Mouse (Mus musculus) kidney, adult 2 months (tissue): ENCODE measurements around the gene Pus10. TPM values are rescaled to one million over a fixed set of nuclear protein-coding genes. Genes with fewer than 3 reads are reported as not detected.
A peak's percentile ranks its signal among the peaks of the same experiment; 100 is the strongest.

ENCODE experiments used
- DNase-seq: peaks from one replicate; pipeline ENCODE4 v3.0.0; 2021
- H3K27ac ChIP-seq: fragments of 200-500 bp; 2 replicates; pipeline ENCODE4 v1.5.1; 2012; ENCODE audit warnings: low read depth, low read length, control low read depth, inconsistent platforms; ENCODE audit not compliant: insufficient read depth
- H3K27me3 ChIP-seq: fragments of 200-500 bp; replicated peaks from 2 replicates; pipeline ENCODE4 v1.6.1; 2012; ENCODE audit warnings: mild to moderate bottlenecking, moderate library complexity, low read length, inconsistent platforms; ENCODE audit not compliant: control insufficient read depth, insufficient read depth
- H3K36me3 ChIP-seq: fragments of 200-500 bp; 2 replicates; pipeline ENCODE4 v1.6.1; 2012; ENCODE audit warnings: mild to moderate bottlenecking, moderate library complexity, low read length, inconsistent platforms; ENCODE audit not compliant: control insufficient read depth, insufficient read depth
- H3K4me1 ChIP-seq: fragments of 200-500 bp; 2 replicates; pipeline ENCODE4 v1.6.1; 2011; ENCODE audit warnings: low read length; ENCODE audit not compliant: control insufficient read depth, insufficient read depth
- H3K4me3 ChIP-seq: fragments of 200-500 bp; 2 replicates; pipeline ENCODE4 v1.5.1; 2011; ENCODE audit warnings: mild to moderate bottlenecking, low read depth, low read length, control low read depth; ENCODE audit not compliant: insufficient read depth
- CTCF ChIP-seq: fragments of 200-500 bp; conservative IDR thresholded peaks from 2 replicates; pipeline ENCODE4 v1.5.1; 2011; ENCODE audit warnings: low read depth, mild to moderate bottlenecking, control low read depth, low read length, moderate library complexity, mixed read lengths; ENCODE audit not compliant: insufficient read depth, insufficient read length
- POLR2A ChIP-seq: fragments of 200-500 bp; IDR thresholded peaks from one replicate; pipeline ENCODE4 v1.6.1; 2011; ENCODE audit warnings: low read depth, low read length, control low read depth
- WGBS: fragments of 180-500 bp; shearing (Covaris S2); methylation state at CpG from one replicate; pipeline ENCODE4 v1.1.7; 2018; 5-methylcytosine and 5-hydroxymethylcytosine counted together
- polyA plus RNA-seq: library from polyadenylated mRNA; depleted of rRNA; stranded (reverse); fragments of >200 nt; gene quantifications from 2 replicates; pipeline ENCODE4 v1.2.3, GENCODE M21; 2012; rRNA removed

Gene Pus10
- polyA plus RNA-seq = 2.2 and 3.2 TPM in 2 replicates

DNA sequence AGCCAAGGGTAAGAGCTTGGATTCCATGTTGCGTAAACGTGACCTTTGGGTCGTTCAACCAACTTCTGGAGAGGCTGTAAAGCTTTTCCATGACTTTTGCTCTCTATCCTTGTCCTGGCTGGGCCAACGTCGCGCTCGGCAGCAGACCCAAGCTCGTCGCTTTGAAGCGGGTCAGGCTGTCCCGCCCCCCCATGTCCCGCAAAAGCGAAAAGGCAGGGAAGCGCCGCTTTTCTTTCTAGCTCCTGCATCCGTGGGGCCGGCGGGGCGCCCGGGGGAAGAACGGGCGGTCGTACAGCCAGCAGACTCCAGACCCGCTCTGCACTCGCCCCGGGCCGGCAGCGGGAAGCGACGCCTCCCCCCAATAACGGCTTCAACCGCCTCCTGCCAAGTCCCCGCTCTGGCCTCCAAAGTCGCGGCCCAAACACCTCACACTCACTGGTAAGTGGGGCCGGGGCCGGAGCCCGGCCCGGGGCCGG, at the start of gene Pus10:
Pus10 (plus strand) TSS at position 364 of the 476 bp plus-strand sequence.
- no peak for TF ChIP-seq CTCF
- no peak for TF ChIP-seq POLR2A
- Histone ChIP-seq H3K27ac (peak within 1 kb of the TSS; percentile 87), H3K4me3 (peak within 1 kb of the TSS; percentile 94), H3K36me3 (no peaks in the 10 kb centered on the region), H3K4me1 (peaks cover 17% of the 10 kb centered on the region), H3K27me3 (no peaks in the 10 kb centered on the region)
- peak; percentile 83 for DNase-seq
- 2% methylated on average over 39 of the region's 40 CpGs for WGBS

GRCm38 (mm10) chr11:23618995-23619394, 46.5 kb upstream of the Pus10 start:
- Histone ChIP-seq H3K4me1 (no peaks in the 10 kb centered on the region), H3K27ac (no peak overlapping the region), H3K27me3 (no peaks in the 10 kb centered on the region), H3K36me3 (no peaks in the 10 kb centered on the region), H3K4me3 (no peak overlapping the region)
- WGBS = 86% methylated on average over 5 of the region's 5 CpGs
- no peak for TF ChIP-seq POLR2A
- TF ChIP-seq CTCF = no peak
- no peak for DNase-seq

- Histone ChIP-seq H3K27ac (no peak overlapping the region), H3K36me3 (no peaks in the 10 kb centered on the region), H3K4me3 (no peak overlapping the region), H3K27me3 (no peaks in the 10 kb centered on the region), H3K4me1 (no peaks in the 10 kb centered on the region)
- TF ChIP-seq CTCF (no peak), POLR2A (no peak)
- no peak for DNase-seq
These were observed 34.8 kb upstream of the Pus10 start for GRCm38 (mm10) chr11:23630664-23631063.

- Histone ChIP-seq H3K27ac (no peak within 1 kb of the TSS), H3K4me3 (peak within 1 kb of the TSS; percentile 80), H3K27me3 (no peaks in the 10 kb centered on the region), H3K36me3 (no peaks in the 10 kb centered on the region), H3K4me1 (no peaks in the 10 kb centered on the region)
- peak; percentile 92 for DNase-seq
- 1% methylated on average over 99 of the region's 103 CpGs for WGBS
- no peak for TF ChIP-seq CTCF
- TF ChIP-seq POLR2A = peak; percentile 46
These were observed 32.3 kb upstream of the Pus10 start, which contains the start of gene 0610010F05Rik for GRCm38 (mm10) chr11:23632945-23633878. Gene 0610010F05Rik (minus strand): TSS chr11:23633639.

- Histone ChIP-seq H3K27ac (no peak overlapping the region), H3K27me3 (no peaks in the 10 kb centered on the region), H3K4me1 (no peaks in the 10 kb centered on the region), H3K36me3 (no peaks in the 10 kb centered on the region), H3K4me3 (peak overlapping the region; percentile 46)
- TF ChIP-seq CTCF (no peak), POLR2A (no peak)
- DNase-seq = no peak
- WGBS = 4% methylated on average over 7 of the region's 7 CpGs
These were observed 31.6 kb upstream of the Pus10 start for GRCm38 (mm10) chr11:23633879-23634215.

- H3K27me3 ChIP-seq = no peaks in the 10 kb centered on the region
- H3K4me1 ChIP-seq = no peaks in the 10 kb centered on the region
- no peak overlapping the region for H3K4me3 ChIP-seq
- H3K27ac ChIP-seq = no peak overlapping the region
- H3K36me3 ChIP-seq = no peaks in the 10 kb centered on the region
- DNase-seq = no peak
- TF ChIP-seq CTCF = no peak
- no peak for TF ChIP-seq POLR2A
- 80% methylated on average over 8 of the region's 8 CpGs for WGBS
These were observed 30.9 kb upstream of the Pus10 start for GRCm38 (mm10) chr11:23634573-23634972.

DNA sequence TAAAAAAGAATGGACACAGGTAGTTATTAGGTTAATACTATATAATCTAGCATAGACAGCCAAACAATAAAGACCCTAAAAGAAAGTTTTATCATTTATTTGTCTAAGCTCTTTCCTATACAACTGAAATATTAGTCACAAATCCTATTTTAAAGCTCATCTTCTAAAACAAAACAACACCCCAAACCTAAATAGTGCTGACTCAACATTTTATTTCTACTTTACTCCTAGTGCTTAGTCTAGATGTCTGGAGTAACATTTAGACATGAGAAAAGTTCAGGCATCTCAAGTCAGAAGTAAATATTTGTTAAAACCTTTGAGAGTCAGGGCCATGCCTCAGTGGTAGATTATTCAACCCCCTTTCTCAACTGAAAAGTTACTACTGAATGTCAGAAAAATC, 18.0 kb upstream of the Pus10 start:
- no peak for DNase-seq
- Histone ChIP-seq H3K4me1 (no peaks in the 10 kb centered on the region), H3K4me3 (no peak overlapping the region), H3K27me3 (no peaks in the 10 kb centered on the region), H3K36me3 (peaks cover 4% of the 10 kb centered on the region; the same call in 1 of the 2 replicates), H3K27ac (no peak overlapping the region)
- TF ChIP-seq CTCF (no peak), POLR2A (no peak)
